Mouse (Mus musculus): ENCODE data around the gene Cdkn1b.

The Cdkn1b gene

DNA sequence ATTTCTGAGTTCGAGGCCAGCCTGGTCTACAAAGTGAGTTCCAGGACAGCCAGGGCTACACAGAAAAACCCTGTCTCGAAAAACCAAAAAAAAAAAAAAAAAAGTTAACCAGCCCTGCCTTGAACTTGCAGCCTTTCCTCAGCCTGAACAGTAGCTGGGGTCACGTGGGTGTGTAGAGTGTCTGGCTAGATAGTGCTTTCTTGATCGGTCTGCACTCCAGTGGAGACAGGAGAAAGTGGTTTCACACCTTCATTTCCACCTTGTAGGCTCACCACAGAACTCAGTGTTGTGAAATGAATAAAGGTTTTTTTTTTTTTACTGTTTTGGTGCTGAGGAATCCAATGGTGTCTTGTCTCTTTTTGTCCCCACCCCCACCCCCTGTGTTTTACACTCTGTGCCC lies 16.8 kb upstream of the Cdkn1b start:
- DNase-seq (ENCODE audit: low spot score), result no peak

DNA sequence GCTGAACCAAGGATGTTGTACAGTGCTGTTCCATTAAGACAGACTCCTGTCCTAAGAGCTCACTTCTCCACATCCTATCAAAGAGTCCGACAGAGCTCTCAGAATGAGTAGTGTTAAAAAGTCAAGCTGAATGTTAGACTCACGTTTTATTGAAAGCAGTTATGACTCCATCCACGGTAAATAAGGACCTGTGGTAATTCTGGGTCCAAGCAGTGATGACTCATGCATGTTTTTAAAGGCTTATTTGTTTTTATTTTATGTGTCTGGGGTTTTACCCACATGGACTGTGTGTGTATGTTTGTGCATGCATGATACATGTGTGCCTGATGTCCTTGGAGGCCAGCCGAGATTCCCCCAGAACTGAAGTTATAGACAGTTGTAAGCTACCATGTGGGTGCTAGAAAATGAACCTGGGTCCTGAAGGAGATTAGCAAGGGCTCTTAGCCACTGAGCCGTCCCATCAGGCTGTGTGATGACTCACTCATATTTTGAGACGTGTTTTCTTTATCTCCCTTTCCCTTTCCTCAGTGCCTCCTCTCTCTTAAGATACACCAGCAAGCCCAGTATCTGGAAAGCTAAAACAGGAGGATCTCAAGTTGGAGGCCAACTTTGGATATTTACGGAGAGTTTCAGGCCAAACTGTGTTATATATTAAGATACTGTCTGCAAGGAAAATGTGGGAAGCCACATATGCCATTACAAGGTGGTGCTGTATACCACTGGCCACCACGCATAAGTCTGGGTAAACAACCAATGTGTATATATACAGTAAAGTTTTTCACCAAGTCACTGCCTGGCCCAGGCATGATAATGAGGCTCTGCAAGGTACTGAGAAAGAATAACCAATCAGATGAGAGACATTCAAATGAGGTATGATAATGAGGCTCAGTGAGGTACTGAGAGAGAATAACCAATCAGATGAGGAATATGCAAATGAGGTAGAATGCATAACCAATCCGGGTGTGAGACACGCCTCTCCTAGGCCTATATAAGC lies 16.0 kb upstream of the Cdkn1b start:
- DNase-seq (ENCODE audit: low spot score), result no peak

DNA sequence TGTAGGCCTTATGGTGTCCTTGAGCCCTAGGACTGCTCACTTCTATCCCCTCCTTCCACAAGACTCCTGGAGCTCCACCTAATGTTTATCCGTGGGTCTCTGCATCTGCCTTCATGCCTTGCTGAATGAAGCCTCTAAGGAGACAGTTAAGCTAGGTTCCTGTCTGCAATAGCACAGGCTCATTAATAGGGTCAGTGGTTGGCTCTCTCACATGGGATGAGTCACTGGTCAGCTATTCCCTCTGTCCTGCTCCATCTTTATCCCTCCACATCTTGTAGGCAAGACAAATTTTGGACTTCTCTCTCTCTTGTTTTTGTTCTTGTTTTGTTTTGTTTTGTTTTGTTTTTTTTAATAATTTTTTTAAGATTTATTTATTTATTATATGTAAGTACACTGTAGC lies 14.4 kb upstream of the Cdkn1b start:
- no peak for DNase-seq (ENCODE audit: low spot score)

DNA sequence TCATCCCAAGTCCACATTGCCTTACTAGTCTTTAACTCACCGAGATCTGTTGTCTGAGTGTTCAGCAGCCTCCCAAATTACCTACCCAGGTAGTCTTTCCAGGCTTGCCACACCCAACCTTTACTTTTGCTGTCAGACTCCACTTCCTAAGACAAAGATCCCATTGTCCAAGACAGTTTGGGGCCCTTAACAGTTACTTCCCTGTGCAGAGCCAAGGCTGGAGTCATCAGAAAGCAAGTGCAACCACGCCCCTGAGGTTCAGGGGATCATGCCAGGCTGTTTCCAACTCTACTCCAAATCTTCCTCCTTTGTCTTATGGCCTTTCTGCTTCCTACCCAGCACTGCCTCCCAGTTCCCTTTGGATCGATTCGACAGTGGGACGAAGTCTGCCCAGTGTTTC lies 5.7 kb upstream of the Cdkn1b start:
- no peak for DNase-seq (ENCODE audit: low spot score)

DNA sequence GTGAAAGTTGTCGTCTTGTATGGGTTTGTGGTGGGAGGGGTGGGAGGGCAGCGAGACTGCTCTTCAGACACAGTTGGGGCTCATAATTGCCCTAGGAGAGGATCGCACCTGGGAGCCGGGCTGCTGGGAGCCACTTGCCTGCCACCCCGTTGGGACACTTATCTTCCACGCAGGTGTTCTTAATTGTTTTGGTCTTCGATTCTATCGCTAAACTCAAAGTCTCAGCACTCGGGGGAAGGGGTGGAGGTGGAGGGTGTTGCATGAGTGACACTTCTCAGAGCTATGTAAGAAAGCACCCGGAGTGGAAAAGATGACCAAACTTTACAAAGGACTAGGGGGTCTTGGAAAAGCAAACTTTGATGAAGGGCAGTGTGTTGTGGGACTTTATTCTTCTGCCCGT lies 3.6 kb upstream of the Cdkn1b start:
- DNase-seq (ENCODE audit: low spot score), result no peak

DNA sequence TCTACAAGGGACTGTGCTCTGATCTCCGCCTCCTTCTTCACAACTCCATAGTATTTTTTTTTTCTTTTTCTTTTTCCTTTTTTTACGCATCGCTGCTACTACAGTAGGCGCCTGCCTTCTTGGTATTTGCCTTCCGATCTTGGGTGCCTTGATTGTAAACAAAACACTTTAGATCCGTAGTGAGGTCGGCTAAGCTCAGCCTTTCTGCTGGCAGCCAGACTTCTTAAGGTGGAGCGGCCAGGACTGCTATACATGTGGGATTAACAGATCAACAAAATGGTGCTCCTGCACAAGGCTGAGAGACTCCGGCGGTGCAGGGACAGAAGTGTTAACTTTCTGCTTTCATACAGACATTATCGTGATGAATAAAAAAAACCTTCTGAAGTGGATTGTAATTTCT lies 3.1 kb upstream of the Cdkn1b start:
- peak; percentile 61 for DNase-seq (ENCODE audit: low spot score)

DNA sequence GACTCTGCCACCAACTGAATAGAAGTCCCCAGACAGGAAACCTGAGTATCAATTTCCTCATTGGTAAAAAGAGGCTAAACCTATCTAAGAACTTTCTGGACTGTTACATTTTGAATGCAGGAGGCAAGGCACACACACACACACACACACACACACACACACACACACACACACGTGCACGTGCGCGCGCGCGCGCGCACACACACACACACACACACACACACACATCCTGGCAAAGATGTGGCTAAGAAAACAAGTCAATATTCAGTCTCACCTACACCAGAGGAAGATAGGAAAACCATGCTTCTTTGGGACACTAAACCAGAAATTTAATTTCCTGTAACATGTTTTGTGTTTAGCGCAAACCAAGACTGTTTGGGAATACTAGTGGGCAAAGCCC lies 1.4 kb upstream of the Cdkn1b start:
- no peak for DNase-seq (ENCODE audit: low spot score)

DNA sequence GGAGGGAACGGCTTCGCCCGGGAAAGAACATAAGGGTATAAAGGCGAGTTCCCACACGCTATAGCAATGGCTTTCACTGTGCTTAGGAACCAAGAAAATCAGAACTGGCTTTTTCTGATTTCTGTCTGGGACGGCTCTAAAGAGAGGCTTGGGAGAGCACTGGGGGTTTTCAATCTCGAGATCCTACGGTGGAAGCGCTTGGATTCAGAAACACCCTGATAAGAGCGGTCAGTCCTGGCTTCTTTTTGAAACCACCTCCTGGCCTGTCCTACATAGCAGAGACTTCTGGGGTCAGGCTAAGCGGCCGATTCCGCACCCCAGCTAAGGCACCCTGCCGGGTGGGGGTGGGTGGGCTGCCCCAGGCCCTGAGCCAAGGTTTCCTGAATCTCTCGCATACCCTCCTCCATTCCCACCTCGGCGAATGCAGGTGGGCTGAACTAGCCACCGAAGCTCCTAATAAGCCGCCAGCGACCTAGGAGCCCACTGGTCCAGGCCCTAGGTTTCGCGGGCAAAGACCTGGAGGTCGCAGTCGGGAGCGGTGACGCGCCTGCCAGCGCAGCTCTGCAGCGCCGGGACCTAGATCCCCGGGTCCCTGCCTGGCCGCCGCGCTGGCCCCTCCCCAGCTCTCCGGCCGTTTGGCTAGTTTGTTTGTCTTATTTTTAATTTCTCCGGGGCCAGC lies 551 bp upstream of the Cdkn1b start:
- DNase-seq (ENCODE audit: low spot score), result no peak

DNA sequence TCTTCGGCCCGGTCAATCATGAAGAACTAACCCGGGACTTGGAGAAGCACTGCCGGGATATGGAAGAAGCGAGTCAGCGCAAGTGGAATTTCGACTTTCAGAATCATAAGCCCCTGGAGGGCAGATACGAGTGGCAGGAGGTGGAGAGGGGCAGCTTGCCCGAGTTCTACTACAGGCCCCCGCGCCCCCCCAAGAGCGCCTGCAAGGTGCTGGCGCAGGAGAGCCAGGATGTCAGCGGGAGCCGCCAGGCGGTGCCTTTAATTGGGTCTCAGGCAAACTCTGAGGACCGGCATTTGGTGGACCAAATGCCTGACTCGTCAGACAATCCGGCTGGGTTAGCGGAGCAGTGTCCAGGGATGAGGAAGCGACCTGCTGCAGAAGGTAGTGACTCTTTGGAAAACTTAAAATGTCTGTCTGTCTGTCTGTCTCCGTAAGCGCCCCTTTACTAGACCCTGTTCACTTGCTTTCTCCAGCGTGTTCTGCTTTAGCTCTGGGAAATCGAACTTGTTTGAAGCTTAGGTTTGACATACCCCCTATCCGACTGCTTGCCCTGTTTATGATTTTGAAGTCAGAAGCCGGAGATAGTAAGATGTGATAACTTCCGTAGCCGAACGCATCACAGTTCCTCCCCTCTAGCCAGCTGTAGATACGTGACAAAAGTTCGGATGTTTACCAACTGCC lies 953 bp downstream of the Cdkn1b start:
- peak; percentile 55 for DNase-seq (ENCODE audit: low spot score)

DNA sequence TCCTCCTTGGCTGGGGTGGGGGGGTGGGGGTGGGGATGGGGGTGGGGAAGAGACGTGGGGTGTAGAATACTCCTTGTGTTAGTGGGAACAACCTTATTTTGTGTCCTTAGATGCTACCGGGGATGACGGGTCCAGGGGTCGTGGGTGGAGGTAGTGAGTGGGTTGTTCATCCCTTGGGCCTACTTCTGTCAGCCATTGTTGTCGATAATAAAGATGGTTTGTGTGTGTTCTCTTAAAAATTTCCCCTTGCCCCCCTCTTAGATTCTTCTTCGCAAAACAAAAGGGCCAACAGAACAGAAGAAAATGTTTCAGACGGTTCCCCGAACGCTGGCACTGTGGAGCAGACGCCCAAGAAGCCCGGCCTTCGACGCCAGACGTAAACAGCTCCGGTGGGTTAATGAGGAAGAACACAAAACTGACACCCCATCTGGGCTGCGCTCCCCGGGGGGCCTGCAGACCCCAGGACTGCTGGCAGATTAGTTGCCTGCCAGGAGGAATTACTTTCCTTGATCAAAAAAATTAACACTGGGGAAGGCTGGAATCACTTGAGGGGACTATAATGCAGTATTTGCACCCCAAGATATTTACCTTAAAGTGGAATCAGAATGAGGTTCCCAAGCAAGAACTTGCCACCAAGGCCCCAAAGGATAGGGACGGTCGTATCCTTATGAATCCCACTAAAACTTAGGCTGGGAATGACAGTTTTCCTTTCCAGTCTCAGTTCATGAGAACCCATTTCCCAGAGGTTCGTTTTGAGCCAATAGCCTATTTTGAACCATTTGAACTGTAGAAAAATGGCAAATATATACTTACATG lies 1.7 kb downstream of the Cdkn1b start:
- no peak for DNase-seq (ENCODE audit: low spot score)

DNA sequence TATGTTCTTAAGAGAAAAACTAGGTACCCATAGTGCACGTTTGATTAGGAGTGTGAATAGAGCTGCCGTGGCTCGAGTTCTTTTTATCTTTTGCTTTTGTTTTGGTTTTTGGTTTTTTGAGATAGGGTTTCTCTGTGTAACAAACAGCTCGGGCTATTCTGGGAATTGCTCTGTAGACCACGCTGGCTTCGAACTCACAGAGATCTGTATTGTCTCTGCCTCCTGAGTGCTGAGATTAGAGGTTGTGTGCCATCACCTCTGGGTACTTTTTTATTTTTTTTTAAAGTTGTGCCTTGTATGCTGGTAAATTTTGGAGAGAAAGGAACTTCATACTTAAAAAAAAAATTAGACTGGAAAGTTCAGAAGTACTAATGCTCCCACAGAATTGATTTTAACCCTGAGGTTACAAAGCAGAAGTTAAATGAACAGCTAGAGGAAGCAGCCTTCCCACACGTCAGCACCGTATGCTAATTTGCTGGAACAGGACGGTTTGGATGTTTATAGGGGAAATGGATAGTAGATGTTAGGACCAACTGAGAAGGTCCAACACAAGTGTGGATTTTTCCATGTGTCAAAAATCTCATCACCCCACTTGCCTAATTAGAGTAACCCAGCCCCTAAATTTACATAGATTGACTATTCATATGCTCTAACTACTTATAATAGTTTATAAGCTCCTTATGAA lies 2.5 kb downstream of the Cdkn1b start:
- DNase-seq (ENCODE audit: low spot score), result no peak

DNA sequence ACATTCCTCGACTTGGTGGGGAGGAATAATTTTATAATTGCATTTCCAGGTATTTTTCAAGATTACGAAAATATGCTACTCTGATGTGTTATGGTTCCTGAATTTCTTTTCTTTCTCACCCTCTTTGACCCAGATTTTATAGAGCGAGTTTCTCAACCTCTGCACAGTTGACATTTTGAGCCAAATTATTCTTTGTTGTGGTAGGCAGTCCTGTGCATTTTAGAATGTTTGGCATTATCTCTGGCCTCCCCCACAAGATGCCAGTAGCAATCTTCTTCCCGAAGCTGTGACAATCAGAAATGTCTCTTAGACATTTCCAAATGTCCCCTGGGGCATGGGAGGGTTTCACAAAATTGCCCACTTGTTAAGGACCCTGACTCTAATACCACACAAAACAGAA lies 3.5 kb downstream of the Cdkn1b start:
- DNase-seq (ENCODE audit: low spot score), result no peak

DNA sequence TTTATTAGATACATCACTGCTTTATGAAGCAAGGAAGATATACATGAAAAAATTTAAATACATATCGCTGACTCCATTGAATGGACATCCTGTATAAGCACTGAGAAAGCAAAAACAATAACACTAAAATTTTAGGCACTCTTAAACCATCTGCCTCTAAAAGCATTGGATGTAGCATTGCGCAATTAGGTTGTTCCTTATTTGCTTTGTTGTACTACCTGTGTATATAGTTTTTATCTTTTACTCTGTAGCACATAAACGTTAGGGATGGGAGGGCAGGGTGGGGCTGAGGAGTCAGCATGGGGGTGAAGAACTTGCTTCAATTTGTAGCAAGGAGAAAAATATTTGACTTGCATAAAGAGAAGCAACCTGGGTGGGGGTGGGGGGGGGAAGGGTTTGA lies 4.1 kb downstream of the Cdkn1b start:
- no peak for DNase-seq (ENCODE audit: low spot score)

DNA sequence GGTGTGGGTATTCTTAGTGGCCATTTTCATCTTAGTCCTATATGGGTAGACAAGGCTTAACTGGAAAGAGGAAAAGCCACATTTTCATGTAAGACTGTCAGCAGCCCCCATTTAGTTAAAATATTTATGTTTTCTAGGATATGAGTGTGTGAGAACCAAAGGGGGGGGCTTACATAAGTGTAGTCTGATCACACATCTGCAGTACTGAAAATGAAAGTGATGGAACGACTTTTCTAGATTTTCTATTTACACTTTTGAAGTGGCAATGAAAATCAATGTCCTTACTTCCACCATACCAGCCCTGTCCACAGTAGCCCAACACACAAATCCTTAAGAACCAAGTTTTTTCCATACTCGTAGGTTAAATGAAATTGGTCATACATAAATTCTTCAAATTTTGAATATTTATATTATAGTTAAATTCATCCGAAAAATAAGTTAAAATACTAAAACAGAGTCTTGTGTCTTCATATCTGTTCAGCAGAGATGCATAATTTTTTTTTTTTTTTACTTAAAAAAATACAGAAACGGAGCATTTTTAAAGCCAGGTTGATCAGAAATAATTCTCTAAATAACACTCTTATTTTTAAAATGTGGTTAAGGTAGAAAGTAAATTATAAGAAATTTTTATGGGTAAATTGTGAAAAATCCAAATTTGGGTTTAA lies 5.6 kb downstream of the Cdkn1b start:
- no peak for DNase-seq (ENCODE audit: low spot score)

DNA sequence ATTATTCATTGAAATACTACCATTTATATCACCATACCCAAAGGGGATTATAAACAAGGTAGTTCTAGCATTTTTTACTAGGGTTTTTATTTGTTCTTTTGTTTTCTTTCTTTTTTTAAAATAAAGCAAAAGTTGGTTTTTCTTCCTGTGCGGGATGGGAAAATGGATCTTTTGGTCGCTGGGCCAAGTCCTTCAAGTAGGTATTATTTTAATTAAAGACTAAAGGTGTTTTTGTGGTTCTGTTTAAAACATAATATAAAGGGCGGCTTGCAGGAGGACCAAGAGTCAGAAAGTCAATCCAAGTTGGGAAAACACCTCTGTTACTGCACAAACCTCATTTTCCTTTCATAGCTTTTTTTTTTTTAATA lies 6.1 kb downstream of the Cdkn1b start:
- DNase-seq (ENCODE audit: low spot score), result no peak

DNA sequence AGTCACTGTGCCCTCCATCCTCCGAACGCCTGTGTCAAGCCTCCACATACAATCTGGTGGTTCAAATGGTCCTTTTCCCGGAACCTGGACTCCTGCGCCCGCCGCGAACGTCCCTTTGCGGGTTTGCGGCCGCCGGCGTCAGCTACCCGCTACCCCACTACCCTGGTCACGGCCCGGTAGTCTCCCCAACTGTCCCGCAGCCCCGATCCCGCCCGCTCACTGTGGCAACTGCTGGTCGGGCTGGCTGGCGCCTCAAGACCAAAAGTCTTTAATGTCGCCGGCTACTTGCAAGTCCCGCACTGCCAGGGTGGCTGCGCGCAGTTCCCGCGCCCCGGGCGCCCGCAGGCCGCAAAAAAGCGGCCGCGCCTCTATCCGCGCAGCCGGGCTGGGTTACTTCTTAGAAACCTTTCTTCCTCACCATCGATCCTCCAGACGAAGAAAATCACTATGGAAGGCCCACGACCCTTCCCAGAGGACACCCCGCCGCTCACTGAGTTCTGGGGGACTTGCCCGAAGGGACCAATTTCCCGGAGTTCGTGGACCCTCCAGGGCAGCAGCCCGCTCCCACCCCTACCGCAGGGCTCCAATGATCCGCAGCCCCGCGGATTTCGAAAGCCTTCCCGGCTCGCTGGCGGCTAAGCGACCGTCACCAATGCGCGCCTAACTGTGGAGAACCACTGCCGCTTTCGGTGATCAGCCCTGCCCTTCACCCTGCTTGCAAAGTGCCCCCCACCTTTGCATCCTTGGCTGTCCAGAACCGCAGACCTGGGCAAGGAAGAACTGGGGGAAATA lies 6.8 kb downstream of the Cdkn1b start:
- peak; percentile 67 for DNase-seq (ENCODE audit: low spot score)

DNA sequence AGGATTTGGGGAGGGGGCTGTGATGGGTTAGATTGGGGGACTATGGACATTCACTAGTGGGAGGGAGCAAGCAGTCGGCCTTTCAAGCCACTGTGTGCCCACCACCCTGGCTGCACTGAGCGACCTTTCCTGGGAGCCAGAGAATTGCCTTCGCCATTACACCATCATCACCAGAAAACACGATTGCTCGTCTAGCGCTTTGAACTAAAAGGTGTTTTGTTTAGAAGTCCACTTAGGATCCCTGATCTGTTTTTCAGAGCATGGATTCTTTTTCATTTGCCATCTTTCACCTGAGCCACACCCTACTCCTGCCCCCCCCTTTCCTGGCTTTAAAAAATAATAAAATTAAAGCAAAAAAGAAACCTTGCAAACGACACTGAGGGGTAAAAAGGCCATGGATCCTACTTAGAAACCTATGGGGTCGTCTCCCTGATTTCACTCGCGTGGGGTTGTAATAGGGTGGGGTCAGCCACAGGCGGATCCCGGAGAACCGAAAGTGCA lies 7.4 kb downstream of the Cdkn1b start:
- no peak for DNase-seq (ENCODE audit: low spot score)

DNA sequence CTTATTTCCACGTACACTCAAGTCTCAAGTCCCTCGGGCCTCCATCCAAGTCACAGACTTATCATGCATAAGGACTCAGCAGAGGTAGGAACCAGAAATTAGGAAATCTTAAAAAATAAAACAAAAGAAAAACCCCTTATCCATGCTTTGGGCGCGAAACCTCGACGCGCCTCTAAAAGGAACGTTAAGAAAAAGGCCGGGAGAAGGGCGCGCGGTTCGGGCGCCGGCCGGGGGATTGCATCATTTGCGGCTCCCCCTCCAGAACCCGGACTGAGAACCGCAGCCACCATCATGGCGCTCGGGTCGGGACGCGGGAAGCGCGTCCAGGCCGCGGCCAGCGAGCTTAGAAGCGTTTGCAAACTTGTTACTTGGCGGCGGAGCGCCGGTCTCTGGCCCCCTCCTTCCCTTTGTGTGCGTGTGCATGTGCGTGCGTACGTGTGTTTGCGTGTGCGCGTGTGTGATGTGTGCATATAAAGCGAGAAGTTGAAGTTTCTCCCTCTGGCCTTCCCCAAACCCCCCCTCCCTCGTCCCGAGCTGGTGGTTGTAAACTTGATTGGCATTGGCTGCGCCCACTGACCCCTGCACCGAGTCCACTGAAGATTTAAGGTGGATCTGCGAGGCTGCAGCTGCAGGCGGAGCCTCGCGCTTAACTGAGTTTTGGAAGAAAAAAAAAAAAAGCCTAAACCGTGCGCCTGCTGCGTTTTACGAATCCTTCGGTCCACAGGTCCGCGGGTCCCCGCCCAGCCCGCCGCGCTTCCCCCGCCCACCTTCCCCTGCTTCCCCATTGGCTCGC lies 8.1 kb downstream of the Cdkn1b start:
- peak; percentile 96 for DNase-seq (ENCODE audit: low spot score)

DNA sequence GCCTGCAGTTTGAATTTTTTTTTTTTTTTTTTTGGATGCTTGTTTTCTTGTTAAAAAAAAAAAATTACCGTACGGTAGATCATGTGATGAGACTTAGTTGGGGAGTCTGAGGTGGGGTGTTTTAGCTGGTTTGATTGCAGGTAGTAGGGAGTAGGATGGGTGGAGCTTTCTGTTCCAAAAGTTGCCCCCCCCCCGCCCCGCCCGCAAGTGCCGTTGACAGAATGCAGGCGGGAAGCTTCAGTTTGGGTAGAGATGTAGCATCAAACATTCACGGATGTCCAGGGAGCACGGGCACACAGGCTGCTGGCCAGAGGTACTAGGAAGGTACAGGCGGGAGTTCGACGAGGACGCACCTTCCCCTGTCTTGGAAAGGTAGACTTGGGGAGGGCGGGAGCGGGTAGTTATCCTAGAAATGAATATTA lies 8.7 kb downstream of the Cdkn1b start:
- no peak for DNase-seq (ENCODE audit: low spot score)

Measured in yolk sac, embryonic 10.5 days (tissue).